Comparison of ENCODE assay signal across 8 mouse cellular contexts in genomic region chr5:134959114-134959513, GRCm38 (mm10). TPM values are rescaled to one million over a fixed set of nuclear protein-coding genes. Genes with fewer than 3 reads are reported as not detected.
DNase-seq lines count a peak whose midpoint lies in the region.

No protein-coding gene starts in this region.

- intact Hi-C loops in left cerebral cortex, postnatal 4 days (cut with DNase I): no loop called here

- peak; percentile 11 for DNase-seq in layer of hippocampus, adult 9-11 months
- DNase-seq in layer of hippocampus, adult 9-10 months (ENCODE audit: low spot score): no peak
- peak; percentile 59 for DNase-seq in NIH3T3 (ENCODE audit: low read depth)
- DNase-seq in fibroblast of lung, adult 2 months (ENCODE audit: low read depth): peak; percentile 55
- peak; percentile 38 for DNase-seq in left cerebral cortex, postnatal 4 days
- DNase-seq in embryo, embryonic 10.5 days (ENCODE audit: low spot score): no peak
- DNase-seq in urinary bladder, postnatal 36 days (ENCODE audit: low spot score in 2 of 2): no peak
- DNase-seq in cerebellum, adult 9-11 months: no peak

RNA-seq across cellular contexts. Expression of gene Cldn4, which starts 12.4 kb away (rescaled TPM):
- under 1 TPM in 1 of 2 experiments, not detected in 1; 0.18 TPM for total RNA-seq in left cerebral cortex, postnatal 4 days (2021)

RNA-seq across cellular contexts. Expression of gene Cldn3, which starts 26.9 kb away (rescaled TPM):
- 1 to 10 TPM; 6.2 to 6.4 TPM for total RNA-seq in left cerebral cortex, postnatal 4 days (2021)

RNA-seq across cellular contexts. Expression of gene Mettl27, which starts 26.9 kb away (rescaled TPM):
- 1 to 10 TPM; 6.4 to 7.2 TPM for total RNA-seq in left cerebral cortex, postnatal 4 days (2021)

RNA-seq across cellular contexts. Expression of gene Cldn13, which starts 43.8 kb away (rescaled TPM):
- total RNA-seq in left cerebral cortex, postnatal 4 days (2021): not detected

RNA-seq across cellular contexts. Expression of gene Abhd11, which starts 49.8 kb away (rescaled TPM):
- total RNA-seq in left cerebral cortex, postnatal 4 days (2021): 10 to 100 TPM; 56.6 to 60.8 TPM

Comparison
In these comparisons a context has a peak if more than half of its experiments do, and no peak if none do; other contexts are left out.
1. DNase-seq: peak in layer of hippocampus, adult 9-11 months (single experiment), NIH3T3 (single experiment), fibroblast of lung, adult 2 months (single experiment) and left cerebral cortex, postnatal 4 days (single experiment); none in layer of hippocampus, adult 9-10 months (single experiment), embryo, embryonic 10.5 days (single experiment), urinary bladder, postnatal 36 days (0 of 2) and cerebellum, adult 9-11 months (single experiment).